Mouse (Mus musculus): ENCODE measurements around the gene Zfp523. TPM values are rescaled to one million over a fixed set of nuclear protein-coding genes. Genes with fewer than 3 reads are reported as not detected.

The Zfp523 gene
- polyA plus RNA-seq, 1 experiment from 2014 or later: 41.4 TPM

DNA sequence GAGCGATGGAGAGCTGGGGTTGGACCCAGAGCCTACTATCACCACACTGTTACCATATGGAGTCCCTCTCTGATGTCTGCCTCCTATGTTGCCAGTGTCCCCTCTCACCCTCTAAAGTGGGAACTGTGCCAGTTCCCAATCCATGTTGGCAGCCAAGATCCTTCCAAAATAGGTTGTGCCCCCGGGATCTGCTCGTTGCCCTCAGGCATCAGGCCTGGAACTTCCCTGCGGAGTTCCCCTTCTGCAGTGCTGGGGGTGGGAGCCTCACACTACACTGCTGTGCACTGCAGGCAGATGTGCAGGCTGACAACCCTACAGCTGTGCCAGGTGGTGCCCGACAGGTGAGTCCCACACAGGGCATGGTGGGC is 75.3 kb downstream of the Zfp523 start:
- no peak overlapping the region for H3K4me3 ChIP-seq
- H3K9ac ChIP-seq: no peak overlapping the region
- H3K36me3 ChIP-seq: no peaks in the 10 kb centered on the region
- peaks cover 61% of the 10 kb centered on the region for H3K4me1 ChIP-seq (replicated peaks)
- H3K27me3 ChIP-seq: no peaks in the 10 kb centered on the region
- H3K9me3 ChIP-seq: no peaks in the 10 kb centered on the region
- 0 out of 2 replicates have a peak overlapping the region, but pooled peaks have one; percentile 28 for H3K27ac ChIP-seq (replicated peaks)
- no peak for ATAC-seq (ENCODE audit: low read depth)
- no peak overlapping the region for H3K4me2 ChIP-seq
- WGBS: 76% methylated on average over 5 of the region's 5 CpGs

- WGBS: 62% methylated on average over 7 of the region's 7 CpGs
- Histone ChIP-seq H3K4me3 (no peak overlapping the region), H3K9me3 (no peaks in the 10 kb centered on the region), H3K4me1 (replicated peaks) (peaks cover 61% of the 10 kb centered on the region), H3K4me2 (no peak overlapping the region), H3K9ac (no peak overlapping the region), H3K36me3 (no peaks in the 10 kb centered on the region), H3K27me3 (no peaks in the 10 kb centered on the region), H3K27ac (replicated peaks) (0 out of 2 replicates have a peak overlapping the region, but pooled peaks have one; percentile 13)
- ATAC-seq (ENCODE audit: low read depth): no peak
Measured at GRCm38 (mm10) chr17:28253216-28253615, 76.3 kb downstream of the Zfp523 start.

GRCm38 (mm10) chr17:28254804-28255203 is 77.9 kb downstream of the Zfp523 start:
- 26% methylated on average over 4 of the region's 4 CpGs for WGBS
- H3K9me3 ChIP-seq: no peaks in the 10 kb centered on the region
- H3K4me2 ChIP-seq: no peak overlapping the region
- H3K27me3 ChIP-seq: no peaks in the 10 kb centered on the region
- no peak overlapping the region for H3K4me3 ChIP-seq
- H3K36me3 ChIP-seq: no peaks in the 10 kb centered on the region
- H3K27ac ChIP-seq (replicated peaks): peak overlapping the region; percentile 82
- peaks cover 53% of the 10 kb centered on the region for H3K4me1 ChIP-seq (replicated peaks)
- ATAC-seq (ENCODE audit: low read depth): peak; percentile 44; the same call in 1 of the 2 replicates
- no peak overlapping the region for H3K9ac ChIP-seq

Other genes with a start within 250 kb of the Zfp523 start
- gene Tcp11, start 96.5 kb upstream of the Zfp523 start, polyA plus RNA-seq (2015; fragmentation: Nextera tagmentation; extraction: Ambion mirVana): 1.5 and 2.5 TPM in 2 replicates
- gene Scube3, start 35.0 kb upstream of the Zfp523 start, polyA plus RNA-seq (2015; fragmentation: Nextera tagmentation; extraction: Ambion mirVana): 5.2 and 5.6 TPM in 2 replicates
- gene Def6, start 30.6 kb downstream of the Zfp523 start, polyA plus RNA-seq (2015; fragmentation: Nextera tagmentation; extraction: Ambion mirVana): 5.6 TPM in 2 replicates
- gene Ppard, start 55.6 kb downstream of the Zfp523 start, polyA plus RNA-seq (2015; fragmentation: Nextera tagmentation; extraction: Ambion mirVana): 1.4 and 2.6 TPM in 2 replicates
- gene Fance, start 136.4 kb downstream of the Zfp523 start, polyA plus RNA-seq (2015; fragmentation: Nextera tagmentation; extraction: Ambion mirVana): 23.2 and 23.3 TPM in 2 replicates
- gene Rpl10a, start 151.3 kb downstream of the Zfp523 start, polyA plus RNA-seq (2015; fragmentation: Nextera tagmentation; extraction: Ambion mirVana): 381 and 408 TPM in 2 replicates
- 2.1 and 2.8 TPM in 2 replicates for gene Tead3, start 173.7 kb downstream of the Zfp523 start, polyA plus RNA-seq (2015; fragmentation: Nextera tagmentation; extraction: Ambion mirVana)
- 2.7 and 2.8 TPM in 2 replicates for gene Tulp1, start 188.1 kb downstream of the Zfp523 start, polyA plus RNA-seq (2015; fragmentation: Nextera tagmentation; extraction: Ambion mirVana)